Mouse (Mus musculus) small intestine, adult 2 months (tissue): Measurements from ENCODE around the gene Arsb.

Experiments used
- CTCF ChIP-seq: fragments of 200-500 bp; IDR thresholded peaks from 2 replicates; pipeline ENCODE4 v1.5.1; 2012; ENCODE audit warnings: low read depth, mild to moderate bottlenecking, control low read depth, inconsistent platforms, low read length, moderate library complexity, mixed read lengths; ENCODE audit not compliant: insufficient replicate concordance, insufficient read length; ENCODE audit errors: extremely low read depth
- POLR2A ChIP-seq: fragments of 200-500 bp; IDR thresholded peaks from 2 replicates; pipeline ENCODE4 v1.6.1; 2012; ENCODE audit warnings: low read depth, mild to moderate bottlenecking, control low read depth, inconsistent platforms, low read length, moderate library complexity

DNA sequence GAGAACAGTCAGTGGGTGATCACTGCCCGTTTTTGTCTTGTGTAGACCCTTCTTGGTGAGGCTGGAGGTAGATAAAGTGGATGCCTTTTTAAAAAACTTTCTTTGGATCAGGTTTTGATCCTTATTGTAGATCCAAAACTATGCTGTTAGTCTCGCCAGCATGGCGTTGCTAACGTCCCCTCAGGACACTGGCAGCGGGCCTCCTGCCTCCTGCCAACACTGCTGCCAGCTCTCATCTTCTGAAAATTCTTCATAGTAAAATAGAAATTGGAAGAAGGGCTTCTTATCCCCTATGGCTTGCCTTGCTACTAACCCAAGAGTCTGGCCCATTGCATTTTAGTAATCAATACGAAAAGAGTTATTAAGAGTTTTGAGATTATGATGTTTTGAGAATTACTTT is 101.2 kb downstream of the Arsb start:
- TF ChIP-seq POLR2A, result no peak
- TF ChIP-seq CTCF, result no peak
